Mouse (Mus musculus) ES-CJ7 (cell line): ENCODE measurements around the gene Gm3371.
"Not testable (repeated sequence)": the region's sequence is repeated elsewhere in the genome, so short reads cannot be mapped to it uniquely, and the experiment has no call there.

ENCODE experiments used
- DNase-seq: peaks from one replicate; pipeline ENCODE4 v3.0.0; 2011; ENCODE audit warnings: low read depth, low spot score

Gm3371 gene

DNA sequence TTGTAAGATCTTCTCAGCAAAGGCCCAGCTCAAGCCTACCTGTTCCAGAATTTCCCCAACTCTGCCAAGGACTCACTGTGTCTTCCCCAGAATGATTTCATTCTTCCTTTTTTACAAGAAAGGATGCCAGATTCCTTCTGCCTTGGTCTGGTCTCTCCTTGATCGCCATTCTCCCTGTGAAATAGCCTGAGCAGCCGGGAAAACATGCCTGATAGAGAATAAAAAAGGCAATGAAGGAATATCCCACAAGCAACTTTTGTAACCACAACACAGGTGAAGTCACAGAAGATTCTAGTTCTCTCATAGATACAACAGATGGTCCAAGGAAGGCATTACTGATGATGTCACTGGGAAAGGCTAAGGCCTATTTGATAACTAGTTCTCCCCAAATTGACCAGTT is at the start of gene Gm3371:
Gene Gm3371 (minus strand): TSS at position 101 of the 400 bp plus-strand sequence.
- not testable (repeated sequence) for DNase-seq

DNA sequence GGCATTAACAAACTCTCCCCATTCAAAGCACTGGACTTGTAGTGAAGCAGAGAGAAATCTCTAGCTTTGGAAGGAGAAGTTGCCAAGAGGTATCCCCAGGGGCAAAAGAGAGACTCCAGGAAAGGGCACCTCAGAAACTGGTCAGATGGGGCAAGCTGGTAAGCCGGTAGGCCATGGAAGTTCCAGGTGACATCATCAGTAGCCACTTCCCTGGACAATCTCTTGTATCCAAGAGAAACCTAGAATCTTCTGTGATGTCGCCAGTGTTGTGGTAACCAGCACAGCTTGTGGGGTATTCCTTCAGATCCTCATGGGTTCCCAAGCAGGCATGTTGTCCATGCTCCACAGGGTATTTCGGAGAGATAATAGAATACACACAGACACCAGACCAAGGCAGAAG is 22.8 kb upstream of the Gm3371 start, which contains the start of gene Gm8232:
Gene Gm8232 (plus strand): TSS at position 301 of the 400 bp plus-strand sequence.
- DNase-seq = not testable (repeated sequence)

GRCm38 (mm10) chr14:44384233-44384632 is 26.3 kb downstream of the Gm3371 start:
- DNase-seq = not testable (repeated sequence)

GRCm38 (mm10) chr14:44365057-44365456 is 45.4 kb downstream of the Gm3371 start, which contains the start of gene Gm8229:
Gene Gm8229, plus strand, starts transcription at chr14:44365357.
- not testable (repeated sequence) for DNase-seq

- DNase-seq = peak; percentile 11
Observed at GRCm38 (mm10) chr14:44362301-44362700, 48.2 kb downstream of the Gm3371 start.

DNA sequence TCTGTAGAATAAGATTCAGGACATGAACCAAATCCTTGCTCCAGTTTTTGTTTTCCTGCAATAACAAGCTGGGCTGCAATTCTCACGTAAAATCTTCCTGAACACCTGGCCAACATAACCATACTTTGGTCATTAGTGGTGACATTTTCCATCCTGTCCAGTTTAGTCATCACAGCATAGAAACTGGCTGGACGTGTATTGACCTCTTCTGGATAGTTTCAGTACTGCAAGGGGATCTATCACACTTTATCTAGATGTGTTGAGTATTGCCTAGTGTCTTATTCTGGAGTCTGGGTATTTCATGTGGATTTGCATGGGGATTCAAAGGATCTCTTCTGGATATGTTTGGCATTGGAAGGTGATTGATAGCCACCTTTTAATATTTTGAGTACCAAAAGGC is 49.1 kb downstream of the Gm3371 start:
- DNase-seq = not testable (repeated sequence)
